ENCODE assay signal across 22 mouse cellular contexts in genomic region chr12:40728373-40728772, GRCm38 (mm10).
DNase-seq lines count a peak whose midpoint lies in the region; ATAC-seq and TF ChIP-seq lines count a peak whose summit lies in the region.
"Had no signal": no experiment of that assay in that cellular context is flagged by ENCODE, and none has a peak within 500 bp of the region (broad histone marks: within the 10 kb centered on the region; RNA-seq: fewer than 3 reads in every experiment).

No protein-coding gene starts in this region.

- DNase-seq in frontal cortex, postnatal 25 days (ENCODE audit: low spot score in 2 of 2), result no peak
- DNase-seq in kidney, adult 2 months, result peak; percentile 5
- DNase-seq in kidney, postnatal 14 days, result no peak
- no peak for DNase-seq in left cerebral cortex, adult 2 months (ENCODE audit: extremely low spot score in 1 of 2, low spot score in 2 of 2)
- DNase-seq in left cerebral cortex, postnatal 10 days (ENCODE audit: extremely low spot score in 1 of 2, low spot score in 2 of 2), result no peak
- DNase-seq: adrenal gland, adult 2 months; adrenal gland, postnatal 25 days; cerebellum, adult 2 months; cerebellum, postnatal 10 days; embryo, embryonic 11 days; gastrocnemius, postnatal 14 days had no signal

- intact Hi-C loops in left cerebral cortex, adult 2 months (cut with DNase I), result loop anchor here (5.0 kb wide), 1 partner anchor 89 kb away; no protein-coding TSS in a partner anchor
- intact Hi-C loops in left cerebral cortex, postnatal 10 days (cut with DNase I), result no loop called here

- H3K27ac ChIP-seq in kidney, adult 2 months (ENCODE audit: insufficient read depth, low read depth, low read length), result no peak overlapping the region
- no peak overlapping the region for H3K27ac ChIP-seq in left cerebral cortex, adult 2 months
- no peak overlapping the region for H3K27ac ChIP-seq in intestine, postnatal 0 days (ENCODE audit: low read depth, low read length)
- H3K27ac ChIP-seq: embryonic facial prominence, embryonic 15.5 days; forebrain, embryonic 10.5 days; heart, embryonic 15.5 days; hindbrain, embryonic 10.5 days; hindbrain, embryonic 14.5 days; intestine, embryonic 15.5 days had no signal

- no peaks in the 10 kb centered on the region for H3K9me3 ChIP-seq in intestine, postnatal 0 days (ENCODE audit: control insufficient read depth)
- H3K9me3 ChIP-seq: embryonic facial prominence, embryonic 15.5 days; forebrain, embryonic 10.5 days; heart, embryonic 15.5 days; hindbrain, embryonic 10.5 days; intestine, embryonic 15.5 days had no signal

- H3K36me3 ChIP-seq in kidney, adult 2 months (ENCODE audit: control insufficient read depth, insufficient read depth, low read length), result no peaks in the 10 kb centered on the region
- no peaks in the 10 kb centered on the region for H3K36me3 ChIP-seq in intestine, postnatal 0 days (ENCODE audit: control insufficient read depth, insufficient read depth)
- H3K36me3 ChIP-seq: embryonic facial prominence, embryonic 15.5 days; heart, embryonic 15.5 days; intestine, embryonic 15.5 days had no signal

- 84% methylated on average over 2 of the region's 2 CpGs for WGBS in kidney, adult 2 months
- WGBS in intestine, postnatal 0 days, result 68% methylated on average over 2 of the region's 2 CpGs

- no peak overlapping the region for H3K9ac ChIP-seq in intestine, postnatal 0 days (ENCODE audit: low read depth, low read length)
- H3K9ac ChIP-seq: embryonic facial prominence, embryonic 15.5 days; heart, embryonic 15.5 days; hindbrain, embryonic 14.5 days; intestine, embryonic 15.5 days had no signal

- peak; percentile 83 for ATAC-seq in frontal cortex, adult (ENCODE audit: low TSS enrichment)
- ATAC-seq in intestine, postnatal 0 days, result no peak
- ATAC-seq: forebrain, embryonic 14.5 days; intestine, embryonic 15.5 days had no signal

- H3K4me2 ChIP-seq in intestine, postnatal 0 days (replicated peaks; ENCODE audit: low read depth), result no peak overlapping the region
- H3K4me2 ChIP-seq: embryonic facial prominence, embryonic 15.5 days; heart, embryonic 11.5 days; heart, embryonic 15.5 days; hindbrain, embryonic 14.5 days; intestine, embryonic 15.5 days had no signal

- H3K4me1 ChIP-seq in kidney, adult 2 months (ENCODE audit: control insufficient read depth, insufficient read depth, low read length), result no peaks in the 10 kb centered on the region
- no peaks in the 10 kb centered on the region for H3K4me1 ChIP-seq in intestine, postnatal 0 days (replicated peaks; ENCODE audit: control insufficient read depth, insufficient read depth, low read length)
- H3K4me1 ChIP-seq: embryonic facial prominence, embryonic 15.5 days; forebrain, embryonic 10.5 days; hindbrain, embryonic 10.5 days; intestine, embryonic 15.5 days had no signal

- TF ChIP-seq POLR2A in kidney, adult 2 months (IDR thresholded peaks at IDR 0.05; ENCODE audit: low read depth, low read length), result no peak

- no peak overlapping the region for H3K4me3 ChIP-seq in kidney, adult 2 months (ENCODE audit: insufficient read depth, low read depth, low read length)
- H3K4me3 ChIP-seq in left cerebral cortex, adult 2 months, result no peak overlapping the region
- no peak overlapping the region for H3K4me3 ChIP-seq in intestine, postnatal 0 days (ENCODE audit: low read depth, low read length)
- H3K4me3 ChIP-seq: embryonic facial prominence, embryonic 15.5 days; erythroblast, embryonic 14.5 days; forebrain, embryonic 10.5 days; heart, embryonic 15.5 days; hindbrain, embryonic 10.5 days; intestine, embryonic 15.5 days had no signal

- H3K27me3 ChIP-seq in kidney, adult 2 months (replicated peaks; ENCODE audit: control insufficient read depth, insufficient read depth, low read length), result no peaks in the 10 kb centered on the region
- no peaks in the 10 kb centered on the region for H3K27me3 ChIP-seq in intestine, postnatal 0 days (replicated peaks; ENCODE audit: control insufficient read depth, insufficient read depth, low read length)
- H3K27me3 ChIP-seq: embryonic facial prominence, embryonic 15.5 days; heart, embryonic 15.5 days; intestine, embryonic 15.5 days had no signal

- no peak for TF ChIP-seq CTCF in kidney, adult 2 months (conservative IDR thresholded peaks at IDR 0.05; ENCODE audit: insufficient read depth, insufficient read length, low read depth, low read length)
- TF ChIP-seq CTCF in left cerebral cortex, adult 2 months (IDR thresholded peaks at IDR 0.05), result peak; percentile 46
- TF ChIP-seq CTCF in intestine, postnatal 0 days (IDR thresholded peaks at IDR 0.05; ENCODE audit: low read depth), result no peak
